Mouse (Mus musculus): ENCODE data around the gene Rab3a.

GRCm38 (mm10) chr8:70797081-70798070, 42.9 kb downstream of the Rab3a start:
- TF ChIP-seq EP300 (optimal IDR thresholded peaks at IDR 0.05) = no peak
- TF ChIP-seq CTCF (IDR thresholded peaks at IDR 0.05; ENCODE audit: low read depth) = no peak

Data from stomach, postnatal 0 days (tissue).